Mouse (Mus musculus) stomach, embryonic 14.5 days (tissue): ENCODE data around the gene Pkib. TPM values are rescaled to one million over a fixed set of nuclear protein-coding genes. Genes with fewer than 3 reads are reported as not detected.

Experiments used
- ATAC-seq: fragments of 200-750 bp; cut with Nextera tagmentation; 2 replicates; pipeline ENCODE4 v1.8.0; 2017; ENCODE audit warnings: low read depth, moderate TSS enrichment; ENCODE audit not compliant: insufficient number of reproducible peaks, insufficient read depth, low FRiP score
- H3K27ac ChIP-seq: fragments of 300-500 bp; sonication (generic); 2 replicates; pipeline ENCODE4 v1.5.1; 2014; ENCODE audit warnings: mild to moderate bottlenecking, low read length, moderate library complexity, mixed read lengths
- H3K27me3 ChIP-seq: fragments of 300-500 bp; sonication (generic); 2 replicates; pipeline ENCODE4 v1.6.1; 2014; ENCODE audit warnings: low read length, control low read depth, mixed read lengths; ENCODE audit not compliant: control insufficient read depth, insufficient read depth
- H3K36me3 ChIP-seq: fragments of 300-500 bp; sonication (generic); 2 replicates; pipeline ENCODE4 v1.6.1; 2014; ENCODE audit warnings: mild to moderate bottlenecking, control low read depth, low read length, moderate library complexity, mixed read lengths; ENCODE audit not compliant: control insufficient read depth, insufficient read depth
- H3K4me1 ChIP-seq: fragments of 300-500 bp; sonication (generic); 2 replicates; pipeline ENCODE4 v1.6.1; 2014; ENCODE audit warnings: low read length, control low read depth, mixed read lengths; ENCODE audit not compliant: control insufficient read depth, insufficient read depth
- H3K4me2 ChIP-seq: fragments of 300-500 bp; sonication (generic); replicated peaks from 2 replicates; pipeline ENCODE4 v1.6.1; 2014; ENCODE audit warnings: low read depth, low read length, control low read depth
- H3K4me3 ChIP-seq: fragments of 300-500 bp; sonication (generic); 2 replicates; pipeline ENCODE4 v1.5.1; 2014; ENCODE audit warnings: low read depth, low read length, control low read depth
- H3K9ac ChIP-seq: fragments of 300-500 bp; sonication (generic); replicated peaks from 2 replicates; pipeline ENCODE4 v1.6.1; 2014; ENCODE audit warnings: low read depth, mild to moderate bottlenecking, control low read depth, low read length, moderate library complexity, mixed read lengths
- H3K9me3 ChIP-seq: fragments of 300-500 bp; sonication (generic); 2 replicates; pipeline ENCODE4 v1.6.1; 2016; ENCODE audit warnings: low read depth, low read length, control low read depth; ENCODE audit not compliant: control insufficient read depth
- WGBS: fragments of 180-500 bp; shearing (Covaris S2); extraction: QIAGEN DNeasy Blood & Tissue Kit; methylation state at CpG from one replicate; pipeline ENCODE4 v1.1.7; 2014; 5-methylcytosine and 5-hydroxymethylcytosine counted together
- polyA plus RNA-seq: library from polyadenylated mRNA; unstranded; fragments of >200 nt; fragmentation: Nextera tagmentation; extraction: Ambion mirVana; gene quantifications from 2 replicates; pipeline ENCODE4 v1.2.1, GENCODE M21; 2014

The Pkib gene
- polyA plus RNA-seq, 1 experiment from 2014 or later = 1.7 TPM

DNA sequence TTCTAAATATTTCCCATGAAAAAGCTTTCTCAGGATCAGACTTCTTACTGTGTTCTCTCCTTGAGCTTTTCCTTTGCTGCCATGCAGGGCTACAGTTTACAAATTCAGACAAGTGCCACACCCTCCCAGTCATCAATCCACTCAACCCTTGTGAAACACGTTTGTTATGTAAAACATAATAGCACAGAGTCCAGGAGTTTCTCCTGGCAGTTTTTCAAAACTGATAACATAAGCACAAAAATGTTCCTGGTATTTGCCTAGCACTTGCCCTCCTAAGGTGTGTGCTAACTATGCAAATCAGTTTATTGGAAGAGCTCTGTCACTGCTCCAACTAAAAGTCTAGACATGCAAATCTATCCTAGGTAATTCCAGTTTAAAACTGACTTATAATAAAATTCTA, 131.3 kb downstream of the Pkib start:
- 2% methylated on average over 1 of the region's 1 CpGs for WGBS
- Histone ChIP-seq H3K36me3 (no peaks in the 10 kb centered on the region), H3K27ac (no peak overlapping the region), H3K4me3 (no peak overlapping the region), H3K9ac (no peak overlapping the region), H3K4me1 (no peaks in the 10 kb centered on the region), H3K4me2 (no peak overlapping the region), H3K9me3 (no peaks in the 10 kb centered on the region), H3K27me3 (no peaks in the 10 kb centered on the region)
- ATAC-seq = 0 out of 2 replicates have a peak, but pooled peaks have one; percentile 46

- no peak for ATAC-seq
- no peaks in the 10 kb centered on the region for H3K36me3 ChIP-seq
Observed at GRCm38 (mm10) chr10:57783289-57784130, 151.7 kb downstream of the Pkib start.

GRCm38 (mm10) chr10:57784131-57784875, 152.5 kb downstream of the Pkib start:
- Histone ChIP-seq H3K9me3 (no peaks in the 10 kb centered on the region), H3K27me3 (no peaks in the 10 kb centered on the region), H3K4me3 (no peak overlapping the region), H3K4me1 (peaks cover 13% of the 10 kb centered on the region), H3K27ac (peak overlapping the region; percentile 33; the same call in 1 of the 2 replicates), H3K4me2 (peak overlapping the region; percentile 29), H3K9ac (no peak overlapping the region), H3K36me3 (no peaks in the 10 kb centered on the region)
- peak; percentile 78; the same call in 1 of the 2 replicates for ATAC-seq
- WGBS = 20% methylated on average over 7 of the region's 7 CpGs

More at GRCm38 (mm10) chr10:57783289-57784130, 151.7 kb downstream of the Pkib start:
- H3K9me3 ChIP-seq = no peaks in the 10 kb centered on the region
- peak overlapping the region; percentile 27; the same call in 1 of the 2 replicates for H3K27ac ChIP-seq
- H3K4me1 ChIP-seq = peaks cover 13% of the 10 kb centered on the region
- H3K4me3 ChIP-seq = no peak overlapping the region
- no peak overlapping the region for H3K9ac ChIP-seq
- 43% methylated on average over 13 of the region's 13 CpGs for WGBS
- no peak overlapping the region for H3K4me2 ChIP-seq
- H3K27me3 ChIP-seq = no peaks in the 10 kb centered on the region

- H3K27ac ChIP-seq = peak within 1 kb of the TSS; percentile 33; the same call in 1 of the 2 replicates
- H3K9me3 ChIP-seq = no peaks in the 10 kb centered on the region
- no peaks in the 10 kb centered on the region for H3K27me3 ChIP-seq
- H3K4me1 ChIP-seq = peaks cover 13% of the 10 kb centered on the region
- WGBS = 28% methylated on average over 7 of the region's 7 CpGs
- no peaks in the 10 kb centered on the region for H3K36me3 ChIP-seq
- no peak within 1 kb of the TSS for H3K4me3 ChIP-seq
- H3K4me2 ChIP-seq = peak within 1 kb of the TSS; percentile 29
- no peak within 1 kb of the TSS for H3K9ac ChIP-seq
- ATAC-seq = no peak
Observed at GRCm38 (mm10) chr10:57784876-57785150, 153.0 kb downstream of the Pkib start, which contains the start of gene Fabp7. TSS of gene Fabp7 (plus strand) at chr10:57784881.

- WGBS = 66% methylated on average over 2 of the region's 2 CpGs
- Histone ChIP-seq H3K9me3 (no peaks in the 10 kb centered on the region), H3K4me1 (peaks cover 13% of the 10 kb centered on the region), H3K9ac (no peak overlapping the region), H3K36me3 (no peaks in the 10 kb centered on the region), H3K27ac (0 out of 2 replicates have a peak overlapping the region, but pooled peaks have one; percentile 6), H3K4me2 (peak overlapping the region; percentile 29; the same call in 1 of the 2 replicates), H3K27me3 (no peaks in the 10 kb centered on the region), H3K4me3 (no peak overlapping the region)
- no peak for ATAC-seq
Observed at GRCm38 (mm10) chr10:57785552-57785951, 153.8 kb downstream of the Pkib start.

Other genes starting within 250 kb of the Pkib start
- gene Hsf2, start 145.6 kb upstream of the Pkib start, polyA plus RNA-seq = 38.9 and 39.8 TPM in 2 replicates
- gene Serinc1, start 99.5 kb upstream of the Pkib start, polyA plus RNA-seq = 162 and 167 TPM in 2 replicates
- 77.7 and 78.0 TPM in 2 replicates for gene Fabp7, start 152.9 kb downstream of the Pkib start, polyA plus RNA-seq
- 28.5 and 29.0 TPM in 2 replicates for gene Smpdl3a, start 162.4 kb downstream of the Pkib start, polyA plus RNA-seq